Mouse (Mus musculus) embryo, embryonic 10.5 days (tissue): Measurements from ENCODE around the gene Hoxa13.
A peak's percentile ranks its signal among the peaks of the same experiment; 100 is the strongest.

Experiments
- DNase-seq: peaks from one replicate; pipeline ENCODE4 v3.0.0-alpha.2; 2015; ENCODE audit warnings: low spot score

Hoxa13 gene

DNA sequence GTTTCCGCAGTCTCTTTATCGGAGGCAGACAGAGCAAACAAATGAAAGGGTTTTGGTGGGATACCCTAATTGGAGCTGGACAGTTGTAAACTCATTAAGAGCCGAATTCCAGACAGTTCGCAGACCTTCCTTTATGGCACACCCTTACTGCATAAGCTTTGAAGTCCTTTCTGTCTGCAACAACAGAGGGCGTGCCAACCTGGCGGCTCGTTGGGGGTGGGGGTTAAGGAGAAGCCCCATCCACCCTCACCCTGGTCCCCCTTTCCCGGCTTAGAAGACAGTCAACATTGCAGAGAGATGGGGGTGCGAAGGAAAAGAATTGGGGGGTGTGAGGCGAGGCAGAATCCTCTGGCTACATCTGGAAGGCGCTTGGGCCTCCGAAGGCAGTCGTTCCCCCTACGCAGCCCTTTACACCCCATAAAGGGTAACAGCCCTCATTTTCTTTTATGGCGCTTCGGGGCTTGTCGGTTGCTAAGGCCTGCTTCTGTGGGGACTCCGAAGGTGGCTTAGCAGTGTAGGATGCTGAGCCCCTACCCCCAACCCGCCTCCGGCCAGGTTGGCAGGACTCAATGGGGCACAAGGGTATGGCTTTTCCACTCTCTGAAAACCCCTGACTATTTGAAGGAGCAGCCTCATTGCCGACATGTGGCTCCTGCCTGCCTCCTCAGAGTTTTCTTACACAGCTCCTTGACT, 38.5 kb downstream of the Hoxa13 start:
- DNase-seq, result no peak

DNA sequence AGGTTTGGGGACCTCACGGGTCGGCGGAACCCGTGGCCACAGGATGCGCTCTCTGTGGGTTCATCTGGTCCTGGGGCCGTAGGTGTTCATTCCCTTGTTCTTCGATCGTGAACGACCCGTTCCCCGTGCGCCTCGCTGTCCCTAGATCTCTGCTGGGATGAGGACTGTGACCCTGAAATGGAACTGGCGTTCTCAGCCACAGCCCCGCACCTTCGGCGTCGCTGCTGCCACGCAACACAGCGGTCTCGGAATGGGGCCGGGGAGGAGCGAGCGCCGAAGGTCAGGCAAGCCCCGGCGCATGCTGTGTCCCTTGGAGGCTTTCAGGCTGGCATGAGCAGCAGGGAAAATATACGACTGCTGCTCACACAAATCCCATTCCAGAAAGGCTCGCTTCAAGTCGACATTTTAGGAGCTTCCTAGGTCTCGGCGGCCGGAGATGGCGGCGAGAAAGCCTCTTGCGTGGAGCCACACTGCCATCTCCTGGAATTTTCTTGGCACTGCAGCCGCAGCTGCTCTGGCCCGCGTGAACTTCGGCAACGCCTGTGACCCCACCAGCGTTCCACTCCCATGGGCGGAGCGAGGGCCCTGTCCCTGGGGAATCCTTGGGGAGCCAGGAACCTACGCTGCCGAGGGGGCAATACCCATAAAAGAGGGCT, 39.2 kb downstream of the Hoxa13 start, which contains the start of gene Hoxa7:
Gene Hoxa7, minus strand, starts transcription at position 518 of the 656 bp plus-strand sequence.
- peak; percentile 94 for DNase-seq

DNA sequence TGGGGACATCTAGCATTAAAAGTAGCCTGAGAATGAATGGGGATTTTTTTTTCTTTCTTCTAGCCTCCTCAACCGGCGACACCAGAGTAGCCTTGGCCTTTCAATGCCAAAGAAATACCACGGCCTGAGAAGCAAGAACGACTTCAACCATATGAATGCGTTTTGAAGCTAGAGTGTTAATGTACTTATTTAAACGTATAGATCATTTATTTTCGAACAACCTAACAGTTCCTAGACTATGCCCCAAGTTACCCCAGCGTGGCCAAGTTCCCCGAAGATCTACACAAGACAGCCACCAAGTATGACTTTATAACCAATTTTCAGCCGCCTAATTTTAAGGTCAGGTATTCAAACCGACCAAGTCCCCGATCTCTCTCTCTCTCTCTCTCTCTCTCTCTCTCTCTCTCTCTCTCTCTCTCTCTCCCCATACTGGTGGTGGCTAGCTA, 39.8 kb downstream of the Hoxa13 start:
- DNase-seq, result no peak

DNA sequence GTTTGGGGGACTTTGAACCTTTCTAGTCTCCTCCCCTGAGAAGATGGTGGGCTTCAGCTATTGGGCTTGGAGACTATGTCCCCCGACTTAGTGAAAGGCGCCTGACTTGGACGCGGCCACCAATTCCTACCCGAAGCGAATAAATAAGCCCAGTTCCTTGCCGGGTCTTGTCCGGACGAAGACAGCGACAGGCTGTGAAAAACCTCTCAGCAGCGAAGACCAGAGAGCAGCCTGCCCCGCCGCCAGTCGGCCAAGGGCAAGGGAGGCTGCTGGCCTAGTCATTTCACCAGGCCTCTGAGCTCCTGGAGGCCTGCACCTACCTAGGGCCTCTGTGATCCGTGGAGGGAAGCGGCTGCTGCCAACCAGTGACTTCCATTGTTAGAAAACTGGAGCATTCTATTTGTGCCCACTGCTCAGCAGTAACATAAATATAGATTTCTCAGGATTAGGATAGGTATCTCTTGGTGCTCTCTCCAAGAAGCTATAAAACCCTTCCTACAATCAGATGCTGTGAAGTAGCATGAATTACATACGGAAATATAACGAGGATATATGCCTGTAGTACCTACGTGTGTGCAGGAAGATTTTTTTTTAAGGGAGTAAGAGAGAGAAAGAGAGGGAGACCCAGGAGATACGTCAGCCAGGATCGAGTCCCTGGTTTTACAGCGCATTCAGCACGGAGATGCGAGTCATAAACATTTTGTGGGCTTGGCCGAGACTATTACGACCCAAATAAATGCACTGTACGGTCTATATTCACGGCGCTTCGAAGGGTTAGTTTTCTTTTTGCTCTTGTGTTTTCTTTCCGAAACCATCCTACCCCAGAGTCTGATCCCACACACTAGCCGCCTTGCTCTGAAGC, 40.4 kb downstream of the Hoxa13 start:
- DNase-seq, result no peak

DNA sequence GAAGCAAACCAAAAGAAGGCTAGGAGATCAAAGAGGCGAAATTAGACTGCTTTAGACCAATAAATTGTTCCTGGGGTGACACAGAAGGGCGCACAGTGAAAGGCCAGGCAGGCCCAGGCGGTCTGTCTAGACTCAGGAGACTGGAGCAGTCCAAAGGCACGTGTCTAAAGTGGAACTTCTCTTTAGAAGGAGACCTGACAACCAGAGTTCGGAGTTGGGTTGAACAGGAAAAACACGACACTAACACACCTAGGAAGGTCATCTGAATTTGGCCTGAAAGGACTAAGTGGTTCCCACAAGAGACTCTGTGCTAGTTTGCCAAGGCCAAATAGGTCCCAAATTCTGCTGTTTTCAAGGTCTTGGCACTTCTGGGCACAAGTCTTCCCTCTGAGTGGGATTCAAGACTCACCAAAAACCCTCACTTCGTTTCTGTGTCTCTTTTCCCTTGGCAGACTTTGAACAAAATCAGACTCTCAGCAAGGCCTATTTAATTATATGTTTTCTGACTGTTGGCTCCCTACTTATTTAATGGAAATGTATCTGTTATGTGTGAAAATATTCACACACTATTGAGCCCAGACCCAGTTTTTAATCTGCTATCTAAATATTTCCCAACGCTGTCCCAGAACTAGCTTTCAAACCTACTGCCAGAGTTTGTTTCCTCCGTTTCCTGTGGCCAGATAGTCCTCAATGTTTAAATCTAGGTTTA, 41.3 kb downstream of the Hoxa13 start:
- DNase-seq, result no peak

DNA sequence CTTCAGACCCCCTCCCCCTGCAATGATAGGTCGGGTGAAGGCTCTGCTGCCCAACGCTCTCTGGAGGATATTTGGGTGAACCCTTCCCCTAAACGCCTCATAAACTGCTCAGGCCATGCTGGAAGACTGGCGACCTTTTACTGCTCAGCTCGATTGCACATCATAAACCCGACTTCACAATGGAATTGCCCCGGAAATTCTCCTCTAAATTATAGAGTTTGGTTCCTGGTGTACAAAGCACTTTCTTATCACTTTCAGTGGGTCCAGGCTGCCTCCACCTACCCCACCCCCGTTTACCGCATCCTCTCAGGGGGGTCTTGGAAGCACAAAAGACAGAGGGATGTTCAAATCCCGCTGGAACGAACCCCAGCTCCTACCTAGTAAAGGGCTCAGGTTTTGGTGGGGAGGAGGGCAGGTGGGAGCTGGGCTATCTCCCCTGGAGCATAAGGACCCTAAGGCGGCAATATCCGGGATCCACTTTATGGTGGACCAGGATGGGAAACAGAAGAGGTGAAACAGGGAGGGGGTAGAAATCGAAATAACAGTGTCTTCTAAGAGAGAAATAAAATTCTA, 42.0 kb downstream of the Hoxa13 start:
- DNase-seq, result no peak

DNA sequence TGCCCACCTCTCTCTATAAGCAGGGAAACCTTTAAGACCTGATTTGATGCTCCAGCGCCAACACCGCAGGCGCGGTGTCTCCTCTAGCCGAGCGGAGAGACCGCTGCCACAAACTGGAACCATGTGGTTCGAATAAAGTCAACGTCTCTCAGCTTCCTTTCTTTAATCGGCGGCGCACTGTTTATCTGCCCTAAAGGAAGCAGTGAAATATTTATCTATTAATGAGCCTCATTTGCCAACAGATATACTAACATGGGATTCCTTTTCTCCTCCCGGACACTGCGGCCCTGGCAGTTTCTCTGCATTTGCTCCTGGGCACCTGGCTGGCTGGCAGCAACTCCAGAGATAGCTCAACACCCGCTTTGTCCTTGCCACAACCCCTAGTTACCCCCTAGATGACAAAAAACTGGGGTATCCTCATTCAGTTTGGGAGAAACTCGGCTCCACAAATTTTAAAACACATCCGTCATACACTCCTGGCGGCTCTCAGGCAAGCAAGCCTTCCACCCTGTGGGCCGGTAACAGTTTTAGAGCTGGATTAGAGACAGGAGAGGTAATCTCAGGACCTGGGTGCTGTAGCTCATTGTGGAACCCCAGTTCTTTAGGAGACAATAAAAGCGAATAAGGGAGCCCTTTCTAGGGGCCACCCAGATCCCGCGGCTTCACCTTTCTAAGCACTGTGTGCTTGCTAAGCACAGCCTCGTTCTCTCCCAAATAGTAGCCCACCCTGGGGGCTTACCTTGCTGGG, 42.6 kb downstream of the Hoxa13 start:
- DNase-seq, result no peak

DNA sequence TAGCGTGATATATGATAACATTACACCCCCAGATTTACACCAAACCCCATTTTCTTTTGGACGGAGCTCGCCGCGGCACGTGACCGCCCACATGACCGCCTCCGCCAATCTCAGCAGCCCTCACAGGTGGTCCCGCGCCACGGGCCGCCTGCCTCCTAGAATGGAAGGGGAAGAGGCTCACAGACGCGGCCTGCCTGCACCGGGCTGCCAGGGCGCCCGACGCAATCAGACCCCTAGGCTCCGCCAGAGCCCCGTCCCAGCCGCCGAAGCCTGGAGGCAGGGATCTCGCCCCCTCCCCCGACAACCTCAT, 43.3 kb downstream of the Hoxa13 start:
- peak; percentile 91 for DNase-seq

DNA sequence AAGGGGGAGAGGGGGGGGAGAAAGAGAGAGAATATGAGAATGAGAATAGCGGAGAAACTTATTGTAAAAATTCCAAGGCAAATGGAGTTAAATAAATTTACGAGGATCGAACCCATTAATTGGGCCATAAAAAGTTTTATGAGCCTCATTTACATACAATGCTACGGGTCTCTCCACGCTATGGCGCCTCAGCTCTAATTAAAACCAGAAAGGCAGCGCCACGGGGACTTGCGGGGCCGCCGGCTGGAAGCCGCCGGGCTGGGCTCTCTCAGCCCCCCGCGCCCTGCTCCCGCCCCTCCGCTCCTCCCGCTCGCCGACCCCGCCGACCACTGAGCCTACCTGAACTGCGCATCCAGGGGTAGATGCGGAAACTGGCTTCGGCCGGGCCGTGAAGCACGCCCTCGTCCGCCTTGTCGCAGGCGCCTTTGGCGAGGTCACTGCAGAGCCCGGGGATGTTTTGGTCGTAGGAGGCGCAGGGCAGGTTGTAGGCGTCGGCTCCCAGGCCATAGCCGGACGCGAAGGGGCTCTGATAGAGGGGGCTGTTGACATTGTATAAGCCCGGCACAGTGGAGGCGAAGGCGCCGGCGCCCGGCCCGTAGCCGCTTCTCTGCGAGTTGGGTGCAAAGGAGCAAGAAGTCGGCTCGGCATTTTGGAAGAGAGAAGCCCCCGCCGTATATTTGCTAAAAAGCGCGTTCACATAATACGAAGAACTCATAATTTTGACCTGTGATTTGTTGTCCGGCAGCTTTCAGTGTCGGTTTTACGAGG, 43.8 kb downstream of the Hoxa13 start:
- no peak for DNase-seq

DNA sequence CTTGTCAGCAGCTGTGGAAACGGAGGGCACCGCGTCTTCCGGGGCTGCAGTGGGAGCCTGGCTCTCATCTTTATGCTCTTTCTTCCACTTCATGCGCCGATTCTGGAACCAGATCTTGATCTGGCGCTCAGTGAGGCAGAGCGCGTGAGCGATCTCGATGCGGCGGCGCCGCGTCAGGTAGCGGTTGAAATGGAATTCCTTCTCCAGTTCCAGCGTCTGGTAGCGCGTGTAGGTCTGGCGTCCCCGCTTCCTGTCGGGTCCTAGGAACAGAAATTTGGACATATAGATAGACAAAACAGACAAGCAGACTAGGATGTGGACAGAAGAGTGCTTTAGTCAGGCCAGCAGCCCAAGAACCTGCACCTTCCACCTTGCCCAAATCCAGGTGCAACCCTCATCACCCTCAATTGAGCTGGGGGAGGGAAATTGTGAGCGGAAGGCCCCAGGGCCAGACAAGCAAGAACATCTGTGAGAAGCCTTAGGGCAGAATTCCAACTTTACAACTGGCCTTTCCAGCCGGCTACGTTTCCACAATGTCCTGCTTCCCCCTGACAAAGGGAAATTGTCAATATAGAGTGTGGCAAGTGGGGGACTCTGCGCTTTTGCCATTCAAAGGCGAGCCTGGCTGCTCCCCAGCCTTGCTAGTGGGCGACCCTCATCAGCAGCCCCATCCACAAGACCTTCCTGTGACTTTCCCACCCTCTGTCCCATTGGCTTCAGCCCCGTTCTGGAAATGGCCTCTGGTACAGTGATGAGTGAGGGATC, 44.7 kb downstream of the Hoxa13 start:
- no peak for DNase-seq

DNA sequence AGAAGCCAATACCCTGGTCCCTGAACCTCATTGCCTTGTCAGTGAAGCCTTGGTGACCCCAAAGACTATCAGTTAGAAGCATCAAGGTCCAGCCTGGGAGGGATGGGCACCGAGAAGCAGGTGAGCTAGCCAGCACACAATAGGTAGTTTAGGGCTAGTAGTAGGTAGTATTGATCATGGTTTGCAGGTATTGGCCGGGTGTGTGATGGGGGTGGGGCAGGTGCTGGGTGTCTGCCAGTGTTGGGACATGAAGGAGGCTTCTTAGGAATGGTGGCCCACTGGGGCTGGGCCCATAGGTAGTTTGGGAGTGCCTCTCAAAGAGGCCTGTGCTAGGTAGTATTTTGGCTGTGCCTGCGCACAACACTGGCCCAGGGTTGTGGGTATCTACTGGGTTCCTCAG, 45.6 kb downstream of the Hoxa13 start:
- DNase-seq, result no peak

DNA sequence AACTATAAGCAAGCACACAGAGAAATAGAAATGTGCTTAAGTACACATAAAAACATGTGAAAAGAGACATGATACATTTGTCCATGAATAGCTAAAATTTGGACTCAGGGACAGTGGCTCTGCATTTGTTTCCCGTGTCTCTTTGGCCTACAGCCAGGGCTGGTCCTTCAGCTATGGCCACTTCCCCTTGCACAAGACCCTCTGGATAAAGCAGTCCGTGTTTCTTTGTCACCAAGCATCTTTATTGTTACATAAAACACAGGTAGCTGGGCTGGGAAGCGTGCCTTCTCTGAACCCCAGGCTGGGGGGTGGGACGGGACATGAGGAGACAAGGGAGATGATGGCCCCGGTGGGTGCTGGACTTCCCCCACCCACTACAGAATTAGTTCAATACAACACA, 46.4 kb downstream of the Hoxa13 start:
- DNase-seq, result no peak

DNA sequence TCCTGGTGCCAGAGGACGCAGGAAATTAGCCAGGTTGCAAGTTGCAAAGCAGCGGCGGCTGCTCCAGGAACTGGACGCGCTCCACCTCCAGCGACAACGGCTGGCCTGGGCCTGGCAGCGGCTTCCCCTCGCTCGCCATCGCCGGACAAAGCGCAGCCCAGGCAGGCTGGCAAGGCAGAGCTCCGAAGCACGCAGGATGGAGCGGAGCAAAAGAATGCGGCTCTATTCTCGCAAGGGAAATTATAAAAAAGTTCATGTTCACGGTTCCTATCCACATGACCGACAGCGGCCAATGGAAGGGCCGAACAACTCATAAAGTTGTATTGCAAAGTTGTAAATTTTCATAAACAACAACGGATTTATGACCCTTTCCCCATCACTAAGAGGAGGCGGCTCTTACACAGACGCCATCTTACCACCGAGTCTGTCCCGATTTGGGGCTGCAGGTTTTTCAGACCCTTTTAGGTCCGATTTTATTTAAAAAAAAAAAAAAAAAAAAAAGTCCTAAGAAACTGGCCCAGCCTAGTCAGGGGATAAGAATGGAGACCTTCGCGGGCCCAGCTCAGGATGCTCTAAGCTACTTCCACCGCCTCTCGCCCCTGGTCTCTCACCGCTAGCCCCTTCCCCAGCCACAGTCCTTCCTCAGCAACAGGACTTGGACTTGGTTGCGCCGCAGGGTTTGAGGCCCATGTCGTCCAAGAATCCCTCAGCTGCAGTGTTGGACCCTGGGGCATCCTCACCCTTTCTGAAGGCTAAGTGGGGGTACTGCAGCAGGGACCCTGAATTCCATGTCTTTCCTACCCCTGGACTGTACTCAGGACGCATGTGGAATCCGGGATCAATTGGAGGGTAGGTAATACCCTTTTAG, 47.3 kb downstream of the Hoxa13 start, which contains the start of the genes Hoxa3 and Gm28308:
Gene Hoxa3, minus strand, starts transcription at position 218 of the 868 bp plus-strand sequence.
Gene Gm28308, minus strand, starts transcription at position 221 of the 868 bp plus-strand sequence.
- peak; percentile 82 for DNase-seq

DNA sequence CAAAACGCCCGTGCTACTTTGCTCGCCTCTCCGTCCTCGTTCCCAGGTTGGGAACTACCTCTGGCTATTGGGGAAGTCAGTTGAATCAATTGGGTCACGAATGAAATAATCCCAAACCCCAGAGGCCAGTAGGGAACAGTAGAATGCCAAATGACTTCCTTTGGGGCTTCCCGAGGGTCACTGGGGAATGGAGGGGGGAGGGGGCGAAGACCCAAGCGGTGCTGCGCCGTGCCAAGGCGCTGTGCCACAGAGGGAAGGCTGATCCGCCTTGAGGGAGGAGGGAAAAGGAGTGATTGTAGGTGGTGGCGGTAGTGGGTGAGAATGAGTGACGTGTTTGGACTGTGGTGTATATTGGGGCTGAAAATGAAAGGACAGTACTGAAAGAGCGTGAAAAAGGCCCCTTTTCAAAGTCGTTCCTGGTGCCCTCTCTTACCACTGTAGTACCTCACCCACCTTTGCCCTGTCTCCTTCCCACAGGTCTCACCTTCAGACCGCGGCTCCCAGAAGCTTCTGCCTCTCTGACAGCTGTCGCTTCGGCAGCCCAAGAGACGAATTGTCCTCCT, 48.0 kb downstream of the Hoxa13 start:
- no peak for DNase-seq

DNA sequence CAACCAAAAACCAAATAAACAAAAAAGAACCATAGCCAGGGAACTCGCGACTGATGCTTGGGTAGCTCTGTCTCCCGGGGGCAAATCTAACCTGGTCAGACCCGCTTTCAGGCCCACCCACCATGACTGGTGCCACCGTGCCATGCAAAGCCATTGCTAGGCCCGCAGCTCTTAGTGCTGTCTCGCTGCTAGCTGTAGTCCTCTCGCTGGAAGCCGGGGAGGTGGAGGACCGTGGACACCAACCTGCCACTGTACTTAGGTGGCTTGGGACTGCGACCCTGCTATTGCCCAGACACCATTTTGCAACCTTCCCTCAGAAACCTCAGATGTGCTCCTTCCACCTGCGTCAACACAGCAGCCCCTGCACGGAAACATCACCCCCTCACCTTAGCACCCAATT, 48.7 kb downstream of the Hoxa13 start:
- DNase-seq, result no peak

DNA sequence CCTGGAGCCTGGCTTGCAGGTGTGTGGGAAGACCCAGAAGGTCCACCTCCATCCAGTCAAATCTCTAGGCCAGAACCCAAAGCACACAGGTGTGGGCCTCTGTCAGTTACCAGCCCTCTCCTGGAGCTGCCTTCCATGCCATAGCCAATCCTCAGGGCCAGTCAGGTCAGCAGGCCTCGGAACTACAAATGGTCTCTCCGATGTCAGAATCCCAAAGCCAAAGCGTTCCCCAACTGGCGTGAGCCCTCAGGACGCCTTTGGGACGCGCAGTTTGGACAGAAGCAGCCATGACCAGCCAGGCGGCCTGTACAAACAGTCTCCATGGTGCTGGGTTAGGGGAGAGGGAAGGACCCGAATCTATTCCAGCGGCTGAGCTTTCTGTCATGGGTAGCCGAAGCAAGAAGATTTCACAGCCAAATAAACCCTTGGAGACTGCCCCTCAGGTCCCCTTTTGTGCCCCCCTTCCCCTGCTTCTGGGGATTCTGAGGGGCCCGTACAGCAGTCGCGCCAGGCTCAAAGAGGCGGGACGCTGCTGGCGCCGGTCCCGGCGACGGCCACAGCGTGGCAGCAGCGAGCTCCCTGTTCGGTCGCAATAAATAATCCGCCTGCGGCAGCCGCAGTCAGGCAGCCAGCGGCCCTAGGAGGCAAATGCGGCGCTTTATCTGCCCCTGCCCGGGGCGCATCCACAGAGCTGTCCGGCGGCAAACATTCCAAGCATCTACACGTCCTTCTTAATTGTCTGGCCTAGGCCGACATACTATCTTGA, 49.3 kb downstream of the Hoxa13 start:
- peak; percentile 86 for DNase-seq

DNA sequence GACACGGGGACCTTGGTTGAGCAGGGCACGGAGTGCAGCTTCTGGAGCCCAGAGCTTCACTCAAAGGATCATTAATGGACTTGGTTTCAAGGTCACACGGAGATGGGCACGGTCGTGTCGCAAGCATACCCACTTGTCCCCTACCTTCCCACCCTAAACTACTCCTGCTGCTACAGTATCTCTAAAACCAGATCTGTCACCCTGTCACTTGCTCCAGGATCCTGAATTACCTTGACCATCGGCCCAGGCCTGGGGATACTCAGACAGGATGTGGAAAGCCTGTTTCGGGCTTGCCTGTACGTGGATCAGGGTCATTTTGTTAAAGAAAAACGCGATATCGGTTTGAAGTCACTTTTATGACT, 51.0 kb downstream of the Hoxa13 start:
- DNase-seq, result no peak
